Mouse (Mus musculus): ENCODE measurements around the gene Eno3. TPM values are rescaled to one million over a fixed set of nuclear protein-coding genes. Genes with fewer than 3 reads are reported as not detected.

Eno3 gene
- total and polyA plus RNA-seq, 2 experiments from 2014 or later, result 7.6 to 9.9 TPM

DNA sequence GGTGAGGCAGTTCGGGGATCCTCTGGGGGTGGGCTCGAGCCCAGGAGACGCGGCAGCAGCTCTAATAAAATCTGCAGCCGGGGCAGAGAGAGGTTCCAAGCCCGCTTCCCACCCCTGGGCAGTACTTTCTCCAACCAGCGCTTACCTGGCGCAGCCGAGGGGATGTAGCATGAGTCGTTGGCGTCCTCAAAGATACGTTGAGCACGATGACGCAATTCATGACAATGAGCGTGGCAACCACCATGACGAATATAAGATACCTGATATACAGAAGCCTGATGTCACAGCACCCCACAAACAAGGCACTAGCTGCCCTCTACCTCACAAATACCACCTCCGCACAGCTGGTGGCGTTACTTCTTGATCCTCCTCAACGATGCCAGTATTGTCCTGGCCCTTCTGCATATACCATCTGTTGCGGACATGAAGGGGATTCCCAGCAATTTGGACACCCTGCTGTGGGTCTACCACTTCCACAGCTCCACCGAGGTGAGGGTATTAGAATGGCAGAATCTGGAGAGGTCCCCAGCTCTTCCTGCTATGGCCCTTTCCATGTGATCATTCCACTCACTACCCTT lies 41.4 kb upstream of the Eno3 start, which contains the start of gene 4930544D05Rik:
TSS of gene 4930544D05Rik (plus strand) at position 333 of the 578 bp plus-strand sequence.
- ATAC-seq (ENCODE audit: low FRiP score), result no peak

DNA sequence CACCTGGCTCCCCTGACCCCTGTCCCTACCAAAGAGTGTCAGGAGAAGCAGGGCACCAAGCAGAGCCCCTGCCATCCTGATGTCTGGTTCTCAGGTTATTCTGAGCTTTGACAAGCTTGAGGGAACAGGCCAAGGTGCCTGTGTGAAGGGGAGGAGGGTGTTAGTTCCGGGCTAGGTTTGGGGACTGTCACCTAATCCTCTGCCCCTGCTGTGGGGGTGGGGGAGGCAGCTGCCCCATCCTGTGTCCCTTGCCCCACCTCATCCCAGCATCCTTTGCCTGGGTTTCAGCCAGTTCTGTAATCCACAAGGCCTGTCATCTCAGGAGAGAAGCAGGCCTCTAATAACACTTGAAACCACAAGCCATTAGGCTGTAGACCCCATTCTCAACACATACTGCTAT lies 37.9 kb upstream of the Eno3 start, which contains the start of gene Chrne:
TSS of gene Chrne (minus strand) at position 116 of the 400 bp plus-strand sequence.
- ATAC-seq (ENCODE audit: low FRiP score) (no peak), DNase-seq (ENCODE audit: low spot score) (no peak)
- no peaks in the 10 kb centered on the region for H3K9me3 ChIP-seq (ENCODE audit: low read length)
- H3K9ac ChIP-seq (replicated peaks; ENCODE audit: low read length, poor library complexity, severe bottlenecking), result no peak within 1 kb of the TSS
- no peaks in the 10 kb centered on the region for H3K27me3 ChIP-seq (ENCODE audit: insufficient read depth, low read length)
- no peak within 1 kb of the TSS for H3K27ac ChIP-seq (ENCODE audit: low read depth, low read length)
- no peak within 1 kb of the TSS for H3K4me2 ChIP-seq (ENCODE audit: low read depth, low read length, poor library complexity, severe bottlenecking)
- WGBS, result 29% methylated on average over 1 of the region's 1 CpGs
- no peaks in the 10 kb centered on the region for H3K4me1 ChIP-seq (ENCODE audit: insufficient read depth, low read length)
- no peaks in the 10 kb centered on the region for H3K36me3 ChIP-seq (ENCODE audit: insufficient read depth, low read length)
- no peak for TF ChIP-seq CTCF (IDR thresholded peaks at IDR 0.05)
- no peak within 1 kb of the TSS for H3K4me3 ChIP-seq (ENCODE audit: low read depth, low read length)

More for the DNA sequence above, 41.4 kb upstream of the Eno3 start, which contains the start of gene 4930544D05Rik:
- Histone ChIP-seq H3K4me3 (ENCODE audit: low read depth, low read length) (peak within 1 kb of the TSS; percentile 20; the same call in 1 of the 2 replicates), H3K9ac (replicated peaks; ENCODE audit: low read length, poor library complexity, severe bottlenecking) (peak within 1 kb of the TSS; percentile 50; the same call in 1 of the 2 replicates), H3K9me3 (ENCODE audit: low read length) (no peaks in the 10 kb centered on the region), H3K27me3 (ENCODE audit: insufficient read depth, low read length) (no peaks in the 10 kb centered on the region), H3K4me1 (ENCODE audit: insufficient read depth, low read length) (no peaks in the 10 kb centered on the region), H3K4me2 (ENCODE audit: low read depth, low read length, poor library complexity, severe bottlenecking) (peak within 1 kb of the TSS; percentile 28), H3K36me3 (ENCODE audit: insufficient read depth, low read length) (peaks cover 21% of the 10 kb centered on the region), H3K27ac (ENCODE audit: low read depth, low read length) (no peak within 1 kb of the TSS)
- 17% methylated on average over 21 of the region's 21 CpGs for WGBS
- TF ChIP-seq CTCF (IDR thresholded peaks at IDR 0.05), result no peak
- peak; percentile 5 for DNase-seq (ENCODE audit: low spot score)

DNA sequence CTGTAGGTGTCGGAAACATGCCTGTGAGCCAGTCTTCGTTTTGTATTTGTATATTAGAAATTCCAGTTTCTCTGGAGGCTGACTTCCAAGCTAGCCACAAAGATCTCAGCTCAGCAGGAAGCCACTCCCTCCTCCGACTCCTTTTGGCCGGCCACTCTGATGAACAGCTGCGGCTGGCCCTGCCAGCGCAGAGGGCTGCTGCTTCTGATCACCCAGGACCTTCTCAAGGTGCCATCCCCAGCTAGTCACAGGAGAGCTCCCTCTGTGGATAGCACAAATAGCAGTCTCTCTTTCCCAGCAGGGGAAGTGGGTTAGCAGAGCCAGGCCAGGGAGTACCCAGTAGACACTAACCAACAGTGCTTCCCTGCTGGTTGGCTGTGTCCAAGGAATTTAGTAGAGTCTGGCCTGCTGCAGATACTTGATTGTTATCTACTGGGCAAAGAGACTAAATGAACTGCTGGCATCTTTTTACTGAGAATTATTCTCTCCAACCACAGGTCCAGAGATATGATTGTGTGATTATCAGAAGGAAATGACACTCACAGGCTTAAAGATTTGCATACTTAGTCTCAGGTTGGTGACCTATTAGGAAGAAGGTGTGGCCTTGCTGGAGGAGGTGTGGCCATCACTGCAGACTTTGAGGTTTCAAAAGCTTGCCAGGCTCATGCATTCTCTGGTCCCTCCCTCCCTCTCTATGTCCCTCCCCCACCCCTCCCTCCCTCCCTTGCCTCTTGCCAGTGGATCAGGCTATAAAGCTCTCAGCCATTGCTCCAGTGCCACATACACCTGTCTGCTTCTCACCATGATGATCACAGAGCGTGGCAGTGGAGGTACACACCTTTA lies 34.8 kb upstream of the Eno3 start:
- 41% methylated on average over 7 of the region's 7 CpGs for WGBS
- no peak overlapping the region for H3K4me3 ChIP-seq (ENCODE audit: low read depth, low read length)
- H3K4me1 ChIP-seq (ENCODE audit: insufficient read depth, low read length), result no peaks in the 10 kb centered on the region
- no peak overlapping the region for H3K9ac ChIP-seq (replicated peaks; ENCODE audit: low read length, poor library complexity, severe bottlenecking)
- no peak for TF ChIP-seq CTCF (IDR thresholded peaks at IDR 0.05)
- no peaks in the 10 kb centered on the region for H3K9me3 ChIP-seq (ENCODE audit: low read length)
- no peak overlapping the region for H3K27ac ChIP-seq (ENCODE audit: low read depth, low read length)
- no peaks in the 10 kb centered on the region for H3K27me3 ChIP-seq (ENCODE audit: insufficient read depth, low read length)
- DNase-seq (ENCODE audit: low spot score) (no peak), ATAC-seq (ENCODE audit: low FRiP score) (no peak)
- H3K4me2 ChIP-seq (ENCODE audit: low read depth, low read length, poor library complexity, severe bottlenecking), result no peak overlapping the region
- no peaks in the 10 kb centered on the region for H3K36me3 ChIP-seq (ENCODE audit: insufficient read depth, low read length)

DNA sequence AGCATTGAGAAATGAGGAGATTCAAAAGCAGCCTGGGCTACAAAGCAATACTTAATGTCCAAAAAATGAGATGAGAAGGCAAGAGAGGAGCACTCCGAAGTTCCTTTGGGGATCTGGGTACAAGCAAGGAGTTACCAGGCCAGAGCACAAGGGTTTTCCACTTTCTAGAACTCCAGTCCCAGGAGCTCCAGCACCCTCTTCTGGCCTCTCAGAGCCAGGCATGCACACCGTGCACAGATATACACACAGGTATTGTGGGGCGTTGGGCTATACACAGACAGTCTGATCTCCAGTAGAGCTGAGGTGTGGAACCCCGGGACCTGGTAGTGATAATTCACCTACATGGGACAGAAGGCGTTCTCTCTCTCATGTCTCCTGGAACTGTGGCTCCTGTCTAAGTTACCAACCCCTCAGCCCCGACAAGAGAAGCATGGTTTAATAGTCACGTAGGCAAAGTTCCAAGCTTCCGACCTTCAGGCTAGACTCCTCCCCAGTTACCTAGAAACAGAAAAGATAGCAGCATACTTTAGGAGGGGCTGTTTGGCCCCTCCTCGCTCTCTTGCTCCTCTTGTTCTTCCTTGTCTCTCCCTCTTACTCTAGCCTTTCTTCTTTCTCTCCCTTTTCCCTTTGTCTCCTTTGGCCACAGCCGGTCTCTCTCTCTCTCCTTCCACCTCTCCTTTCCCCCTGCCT lies 33.8 kb upstream of the Eno3 start:
- Histone ChIP-seq H3K4me3 (ENCODE audit: low read depth, low read length) (no peak overlapping the region), H3K4me2 (ENCODE audit: low read depth, low read length, poor library complexity, severe bottlenecking) (no peak overlapping the region), H3K27me3 (ENCODE audit: insufficient read depth, low read length) (no peaks in the 10 kb centered on the region), H3K9me3 (ENCODE audit: low read length) (no peaks in the 10 kb centered on the region), H3K4me1 (ENCODE audit: insufficient read depth, low read length) (no peaks in the 10 kb centered on the region), H3K36me3 (ENCODE audit: insufficient read depth, low read length) (no peaks in the 10 kb centered on the region), H3K27ac (ENCODE audit: low read depth, low read length) (no peak overlapping the region), H3K9ac (replicated peaks; ENCODE audit: low read length, poor library complexity, severe bottlenecking) (no peak overlapping the region)
- ATAC-seq (ENCODE audit: low FRiP score) (no peak), DNase-seq (ENCODE audit: low spot score) (no peak)
- TF ChIP-seq CTCF (IDR thresholded peaks at IDR 0.05), result peak; percentile 47
- WGBS, result 83% methylated on average over 10 of the region's 10 CpGs

DNA sequence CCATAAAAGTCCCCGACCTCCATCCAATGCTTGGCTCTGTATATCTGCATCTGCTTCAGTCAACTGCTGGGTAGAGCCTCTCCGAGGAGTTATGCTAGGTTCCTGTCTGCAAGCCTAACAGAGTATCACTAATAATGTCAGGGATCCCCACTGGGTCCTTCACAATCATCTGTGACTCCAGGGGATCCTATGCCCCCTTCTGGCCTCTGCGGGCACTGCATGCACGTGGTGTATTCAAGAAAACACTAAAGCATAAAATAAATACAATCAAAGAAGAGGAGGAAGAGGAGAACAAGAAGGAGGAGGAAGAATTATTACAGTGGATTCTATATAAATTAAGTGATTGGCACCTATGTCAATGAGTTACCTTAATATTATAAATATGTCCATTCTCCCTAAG lies 31.5 kb upstream of the Eno3 start:
- Histone ChIP-seq H3K4me1 (ENCODE audit: insufficient read depth, low read length) (no peaks in the 10 kb centered on the region), H3K27me3 (ENCODE audit: insufficient read depth, low read length) (no peaks in the 10 kb centered on the region), H3K4me3 (ENCODE audit: low read depth, low read length) (no peak overlapping the region), H3K9me3 (ENCODE audit: low read length) (no peaks in the 10 kb centered on the region), H3K9ac (replicated peaks; ENCODE audit: low read length, poor library complexity, severe bottlenecking) (no peak overlapping the region), H3K27ac (ENCODE audit: low read depth, low read length) (no peak overlapping the region), H3K36me3 (ENCODE audit: insufficient read depth, low read length) (no peaks in the 10 kb centered on the region), H3K4me2 (ENCODE audit: low read depth, low read length, poor library complexity, severe bottlenecking) (no peak overlapping the region)
- ATAC-seq (ENCODE audit: low FRiP score), result no peak
- peak; percentile 40 for DNase-seq (ENCODE audit: low spot score)
- WGBS, result 47% methylated on average over 4 of the region's 4 CpGs
- TF ChIP-seq CTCF (IDR thresholded peaks at IDR 0.05), result peak; percentile 75
